Mouse (Mus musculus) neural tube, embryonic 12.5 days (tissue): ENCODE results near the gene Rbm46. TPM values are rescaled to one million over a fixed set of nuclear protein-coding genes. Genes with fewer than 3 reads are reported as not detected.

Experiments
- ATAC-seq: fragments of 200-750 bp; cut with Nextera tagmentation; 2 replicates; pipeline ENCODE4 v1.8.0; 2017; ENCODE audit warnings: low read depth, mild to moderate bottlenecking, moderate TSS enrichment, moderate library complexity; ENCODE audit not compliant: low FRiP score
- H3K27ac ChIP-seq: fragments of 300-500 bp; sonication (generic); 2 replicates; pipeline ENCODE4 v1.5.1; 2016
- H3K27me3 ChIP-seq: fragments of 300-500 bp; sonication (generic); replicated peaks from 2 replicates; pipeline ENCODE4 v1.6.1; 2016; ENCODE audit warnings: mild to moderate bottlenecking
- H3K36me3 ChIP-seq: fragments of 300-500 bp; sonication (generic); 2 replicates; pipeline ENCODE4 v1.6.1; 2016; ENCODE audit warnings: mild to moderate bottlenecking
- H3K4me1 ChIP-seq: fragments of 300-500 bp; sonication (generic); 2 replicates; pipeline ENCODE4 v1.6.1; 2016
- H3K4me2 ChIP-seq: fragments of 300-500 bp; sonication (generic); replicated peaks from 2 replicates; pipeline ENCODE4 v1.6.1; 2016; ENCODE audit warnings: mild to moderate bottlenecking
- H3K4me3 ChIP-seq: fragments of 300-500 bp; sonication (generic); 2 replicates; pipeline ENCODE4 v1.5.1; 2016
- H3K9ac ChIP-seq: fragments of 300-500 bp; sonication (generic); 2 replicates; pipeline ENCODE4 v1.6.1; 2016; ENCODE audit warnings: mild to moderate bottlenecking
- H3K9me3 ChIP-seq: fragments of 300-500 bp; sonication (generic); 2 replicates; pipeline ENCODE4 v1.6.1; 2016; ENCODE audit warnings: mild to moderate bottlenecking
- WGBS: fragments of 180-500 bp; shearing (Covaris S2); methylation state at CpG from one replicate; pipeline ENCODE4 v1.1.7; 2016; 5-methylcytosine and 5-hydroxymethylcytosine counted together
- polyA plus RNA-seq: library from polyadenylated mRNA; unstranded; fragments of >200 nt; fragmentation: Nextera tagmentation; extraction: Ambion mirVana; gene quantifications from 2 replicates; pipeline ENCODE4 v1.2.1, GENCODE M21; 2016

The Rbm46 gene
- polyA plus RNA-seq, 1 experiment from 2014 or later: 2.0 TPM

- Histone ChIP-seq H3K4me3 (no peak overlapping the region), H3K27me3 (no peaks in the 10 kb centered on the region), H3K9ac (no peak overlapping the region), H3K9me3 (no peaks in the 10 kb centered on the region), H3K4me2 (no peak overlapping the region), H3K4me1 (no peaks in the 10 kb centered on the region), H3K27ac (no peak overlapping the region), H3K36me3 (no peaks in the 10 kb centered on the region)
- WGBS: 57% methylated on average over 3 of the region's 3 CpGs
- ATAC-seq: no peak
Observed at GRCm38 (mm10) chr3:82811851-82812250, 64.4 kb downstream of the Rbm46 start.

DNA sequence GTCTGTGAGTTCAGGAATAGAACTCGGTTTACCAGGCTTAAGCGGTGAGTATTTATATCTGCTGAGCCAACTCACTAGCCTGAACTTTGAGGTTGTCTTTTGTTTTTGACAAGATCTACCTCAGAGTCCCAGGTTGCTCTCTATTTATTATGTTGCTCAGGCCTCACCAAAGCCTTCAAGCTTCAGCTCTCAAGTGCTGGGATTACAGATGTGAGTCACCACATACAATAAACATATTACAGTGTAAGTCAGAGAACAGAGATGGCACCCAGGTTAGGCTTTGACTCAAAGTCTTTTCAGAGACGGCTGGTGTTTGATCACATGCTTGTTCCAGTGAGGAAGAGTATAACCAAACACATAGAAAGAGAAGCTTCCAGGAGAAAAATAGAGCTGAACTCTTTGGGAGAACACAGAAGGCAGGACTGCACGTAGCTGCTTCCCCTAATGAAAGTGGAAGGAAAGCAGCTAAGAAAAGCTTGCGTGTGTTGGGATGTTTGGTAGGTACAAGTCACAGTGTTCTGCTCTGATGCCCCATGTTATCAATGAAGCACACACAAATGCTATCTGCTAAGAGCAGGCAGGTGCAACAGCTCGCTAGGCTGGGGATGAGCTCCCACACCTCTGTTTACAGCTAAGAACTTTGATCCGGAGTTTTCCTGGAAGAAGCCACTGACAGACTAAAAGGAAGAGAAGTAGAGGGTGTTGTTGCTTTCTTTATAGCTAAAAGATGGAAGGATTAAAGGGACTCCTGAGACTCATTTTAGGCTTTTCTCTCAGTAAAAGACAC, 65.8 kb downstream of the Rbm46 start:
- 86% methylated on average over 7 of the region's 7 CpGs for WGBS
- no peak overlapping the region for H3K9ac ChIP-seq
- no peaks in the 10 kb centered on the region for H3K4me1 ChIP-seq
- H3K9me3 ChIP-seq: no peaks in the 10 kb centered on the region
- no peak for ATAC-seq
- H3K4me2 ChIP-seq: no peak overlapping the region
- H3K36me3 ChIP-seq: no peaks in the 10 kb centered on the region
- H3K27ac ChIP-seq: no peak overlapping the region
- no peaks in the 10 kb centered on the region for H3K27me3 ChIP-seq
- H3K4me3 ChIP-seq: no peak overlapping the region

DNA sequence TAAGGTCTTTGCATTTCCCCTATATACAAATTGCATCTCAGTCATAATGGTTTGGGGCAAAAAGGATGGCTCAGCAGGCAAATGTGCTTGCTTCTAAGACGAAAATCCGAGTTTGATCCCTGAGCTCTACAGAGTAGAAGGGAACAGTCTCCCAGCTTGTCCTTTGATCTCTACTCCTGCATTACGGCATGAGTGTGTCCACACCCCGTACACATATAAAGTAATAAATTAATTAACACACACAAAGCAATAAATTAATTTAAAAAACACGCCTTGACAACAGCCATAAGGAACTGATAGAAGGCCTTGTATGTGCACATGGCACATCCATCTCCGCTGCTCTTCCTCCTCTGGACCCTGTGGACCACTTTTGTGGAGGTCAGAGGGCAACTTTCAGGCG, 66.5 kb downstream of the Rbm46 start:
- Histone ChIP-seq H3K4me1 (no peaks in the 10 kb centered on the region), H3K36me3 (no peaks in the 10 kb centered on the region), H3K27ac (no peak overlapping the region), H3K27me3 (no peaks in the 10 kb centered on the region), H3K9me3 (no peaks in the 10 kb centered on the region), H3K9ac (no peak overlapping the region), H3K4me2 (no peak overlapping the region), H3K4me3 (no peak overlapping the region)
- no peak for ATAC-seq
- WGBS: 62% methylated on average over 7 of the region's 7 CpGs

DNA sequence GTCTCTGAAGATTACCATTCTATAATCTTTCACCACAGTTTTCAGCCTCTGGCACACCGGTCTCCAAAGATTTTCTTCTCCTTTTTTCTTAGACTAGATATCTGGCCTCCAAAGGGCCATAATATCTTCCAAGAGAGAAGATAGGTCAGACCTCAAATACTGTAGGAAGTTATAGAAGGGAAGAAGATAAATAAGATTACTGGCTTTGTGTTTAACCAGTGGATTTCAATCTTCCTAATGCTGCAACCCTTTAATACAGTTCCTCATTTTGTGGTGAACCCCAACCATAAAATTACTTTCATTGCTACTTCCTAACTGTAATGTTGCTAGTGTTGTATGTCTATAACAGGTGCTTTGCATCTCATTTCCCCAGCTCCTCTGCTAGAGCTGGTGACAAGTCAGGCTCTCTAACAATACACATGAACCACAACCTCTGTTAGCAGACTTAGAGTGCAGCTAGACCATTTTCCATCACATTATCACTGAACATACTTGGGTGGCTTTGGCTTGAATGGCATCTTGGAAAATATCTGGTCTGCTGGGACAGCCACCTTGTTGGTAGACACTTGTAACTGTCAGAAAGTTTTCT, 67.9 kb downstream of the Rbm46 start:
- 89% methylated on average over 1 of the region's 1 CpGs for WGBS
- no peaks in the 10 kb centered on the region for H3K4me1 ChIP-seq
- no peak overlapping the region for H3K4me2 ChIP-seq
- no peak overlapping the region for H3K9ac ChIP-seq
- no peaks in the 10 kb centered on the region for H3K36me3 ChIP-seq
- no peaks in the 10 kb centered on the region for H3K9me3 ChIP-seq
- H3K27me3 ChIP-seq: no peaks in the 10 kb centered on the region
- ATAC-seq: no peak
- no peak overlapping the region for H3K4me3 ChIP-seq
- H3K27ac ChIP-seq: no peak overlapping the region

GRCm38 (mm10) chr3:82805291-82805690, 71.0 kb downstream of the Rbm46 start:
- Histone ChIP-seq H3K27ac (no peak overlapping the region), H3K9me3 (no peaks in the 10 kb centered on the region), H3K9ac (no peak overlapping the region), H3K36me3 (no peaks in the 10 kb centered on the region), H3K4me1 (no peaks in the 10 kb centered on the region), H3K4me2 (no peak overlapping the region), H3K4me3 (no peak overlapping the region), H3K27me3 (no peaks in the 10 kb centered on the region)
- no peak for ATAC-seq
- 87% methylated on average over 7 of the region's 7 CpGs for WGBS

DNA sequence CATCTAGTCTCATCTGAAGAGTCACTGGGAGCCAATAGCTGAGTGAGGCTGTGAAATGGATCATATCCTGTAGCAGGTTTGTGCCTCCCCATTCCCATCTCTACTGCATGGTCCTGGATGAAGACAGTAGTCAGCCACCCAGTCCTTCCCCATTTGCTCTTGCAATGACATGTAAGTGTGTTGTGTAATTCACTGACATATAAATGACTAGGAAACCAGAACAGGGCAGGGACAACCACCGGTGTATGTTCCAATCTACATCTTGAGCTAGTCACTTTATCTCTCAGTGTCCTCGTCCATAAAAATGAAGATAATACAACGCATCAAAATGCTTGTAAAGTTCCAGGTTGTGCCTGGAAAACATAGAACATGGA, 75.8 kb downstream of the Rbm46 start:
- Histone ChIP-seq H3K9ac (no peak overlapping the region), H3K4me1 (no peaks in the 10 kb centered on the region), H3K4me3 (no peak overlapping the region), H3K27me3 (no peaks in the 10 kb centered on the region), H3K9me3 (no peaks in the 10 kb centered on the region), H3K27ac (no peak overlapping the region), H3K4me2 (no peak overlapping the region), H3K36me3 (no peaks in the 10 kb centered on the region)
- ATAC-seq: no peak
- 90% methylated on average over 3 of the region's 3 CpGs for WGBS

GRCm38 (mm10) chr3:82799735-82800469, 76.4 kb downstream of the Rbm46 start:
- H3K36me3 ChIP-seq: no peaks in the 10 kb centered on the region
- no peak overlapping the region for H3K4me3 ChIP-seq
- no peak overlapping the region for H3K9ac ChIP-seq
- no peak overlapping the region for H3K27ac ChIP-seq
- H3K4me2 ChIP-seq: no peak overlapping the region
- no peaks in the 10 kb centered on the region for H3K9me3 ChIP-seq
- H3K27me3 ChIP-seq: no peaks in the 10 kb centered on the region
- H3K4me1 ChIP-seq: no peaks in the 10 kb centered on the region
- 88% methylated on average over 4 of the region's 4 CpGs for WGBS
- no peak for ATAC-seq

- H3K36me3 ChIP-seq: no peaks in the 10 kb centered on the region
- no peaks in the 10 kb centered on the region for H3K9me3 ChIP-seq
- no peak overlapping the region for H3K4me2 ChIP-seq
- H3K27me3 ChIP-seq: no peaks in the 10 kb centered on the region
- no peaks in the 10 kb centered on the region for H3K4me1 ChIP-seq
- no peak overlapping the region for H3K9ac ChIP-seq
- H3K27ac ChIP-seq: no peak overlapping the region
- no peak for ATAC-seq
- H3K4me3 ChIP-seq: no peak overlapping the region
- WGBS: 74% methylated on average over 1 of the region's 1 CpGs
Observed at GRCm38 (mm10) chr3:82793656-82794055, 82.6 kb downstream of the Rbm46 start.

DNA sequence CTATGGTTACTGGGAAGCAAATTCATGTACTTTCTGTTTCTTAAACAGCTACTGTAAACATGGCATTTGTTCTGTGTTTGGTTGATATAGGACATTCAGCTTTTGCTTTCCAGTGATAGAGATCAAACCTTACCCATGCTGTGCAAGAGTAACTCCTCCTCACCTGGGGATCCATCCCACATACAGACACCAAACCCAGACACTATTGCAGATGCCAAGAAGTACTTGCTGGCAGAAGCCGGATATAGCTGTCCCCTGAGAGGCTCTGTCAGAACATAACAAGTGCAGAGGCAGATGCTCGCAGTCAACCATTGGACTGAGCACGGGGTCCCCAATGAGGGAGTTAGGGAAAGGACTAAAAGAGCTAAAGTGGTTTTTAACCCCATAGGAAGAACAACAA, 84.6 kb downstream of the Rbm46 start:
- H3K9me3 ChIP-seq: no peaks in the 10 kb centered on the region
- no peak overlapping the region for H3K9ac ChIP-seq
- no peak overlapping the region for H3K4me3 ChIP-seq
- no peaks in the 10 kb centered on the region for H3K27me3 ChIP-seq
- WGBS: 91% methylated on average over 3 of the region's 3 CpGs
- H3K4me2 ChIP-seq: no peak overlapping the region
- H3K36me3 ChIP-seq: no peaks in the 10 kb centered on the region
- ATAC-seq: no peak
- no peak overlapping the region for H3K27ac ChIP-seq
- H3K4me1 ChIP-seq: no peaks in the 10 kb centered on the region

Other genes with a start within 250 kb of the Rbm46 start
- gene Lrat, start 27.5 kb upstream of the Rbm46 start, polyA plus RNA-seq: 0.05 TPM in 1 of 2 replicates, not detected in the other
- gene Fgg, start 131.2 kb upstream of the Rbm46 start, polyA plus RNA-seq: 0.19 TPM in 1 of 2 replicates, not detected in the other
- 0.14 and 0.15 TPM in 2 replicates for gene Fga, start 149.6 kb upstream of the Rbm46 start, polyA plus RNA-seq
- 0.11 TPM in 1 of 2 replicates, not detected in the other for gene Fgb, start 173.4 kb upstream of the Rbm46 start, polyA plus RNA-seq
- gene Plrg1, start 179.0 kb upstream of the Rbm46 start, polyA plus RNA-seq: 113 and 118 TPM in 2 replicates